Mouse (Mus musculus): Measurements from ENCODE around the gene Thada.
"Not testable (repeated sequence)": the region's sequence is repeated elsewhere in the genome, so short reads cannot be mapped to it uniquely, and the experiment has no call there.

The Thada gene

GRCm38 (mm10) chr17:84187264-84187663 lies 278.7 kb downstream of the Thada start:
- not testable (repeated sequence) for DNase-seq (ENCODE audit: low read depth, low spot score)

- DNase-seq (ENCODE audit: low read depth, low spot score) = peak; percentile 35
These were observed 279.4 kb downstream of the Thada start for GRCm38 (mm10) chr17:84186451-84187202.

- peak; percentile 53 for DNase-seq (ENCODE audit: low read depth, low spot score)
These were observed 280.2 kb downstream of the Thada start for GRCm38 (mm10) chr17:84185581-84186450.

- DNase-seq (ENCODE audit: low read depth, low spot score) = no peak
These were observed 281.0 kb downstream of the Thada start for GRCm38 (mm10) chr17:84185011-84185411.

- peak; percentile 90 for DNase-seq (ENCODE audit: low read depth, low spot score)
These were observed 282.7 kb downstream of the Thada start for GRCm38 (mm10) chr17:84183291-84183781.

GRCm38 (mm10) chr17:84182311-84183271 lies 283.4 kb downstream of the Thada start:
- DNase-seq (ENCODE audit: low read depth, low spot score) = peak; percentile 39

GRCm38 (mm10) chr17:84181502-84182310 lies 284.3 kb downstream of the Thada start:
- peak; percentile 72 for DNase-seq (ENCODE audit: low read depth, low spot score)

GRCm38 (mm10) chr17:84180715-84181501 lies 285.1 kb downstream of the Thada start:
- peak; percentile 83 for DNase-seq (ENCODE audit: low read depth, low spot score)

- DNase-seq (ENCODE audit: low read depth, low spot score) = no peak
These were observed 286.0 kb downstream of the Thada start for GRCm38 (mm10) chr17:84179973-84180365.

GRCm38 (mm10) chr17:84179026-84179972 lies 286.7 kb downstream of the Thada start:
- DNase-seq (ENCODE audit: low read depth, low spot score) = no peak

- peak; percentile 43 for DNase-seq (ENCODE audit: low read depth, low spot score)
These were observed 288.5 kb downstream of the Thada start for GRCm38 (mm10) chr17:84177481-84177880.

- DNase-seq (ENCODE audit: low read depth, low spot score) = no peak
These were observed 289.6 kb downstream of the Thada start for GRCm38 (mm10) chr17:84176446-84176845.

- DNase-seq (ENCODE audit: low read depth, low spot score) = no peak
These were observed 290.8 kb downstream of the Thada start for GRCm38 (mm10) chr17:84175196-84175595.

- no peak for DNase-seq (ENCODE audit: low read depth, low spot score)
These were observed 298.6 kb downstream of the Thada start for GRCm38 (mm10) chr17:84167377-84167776.

GRCm38 (mm10) chr17:84166135-84166860 lies 299.7 kb downstream of the Thada start:
- DNase-seq (ENCODE audit: low read depth, low spot score) = no peak

- no peak for DNase-seq (ENCODE audit: low read depth, low spot score)
These were observed 300.3 kb downstream of the Thada start for GRCm38 (mm10) chr17:84165735-84166134.

GRCm38 (mm10) chr17:84164146-84164545 lies 301.9 kb downstream of the Thada start:
- no peak for DNase-seq (ENCODE audit: low read depth, low spot score)
